16 mouse cellular contexts compared by ENCODE assay signal in the genomic region with DNA sequence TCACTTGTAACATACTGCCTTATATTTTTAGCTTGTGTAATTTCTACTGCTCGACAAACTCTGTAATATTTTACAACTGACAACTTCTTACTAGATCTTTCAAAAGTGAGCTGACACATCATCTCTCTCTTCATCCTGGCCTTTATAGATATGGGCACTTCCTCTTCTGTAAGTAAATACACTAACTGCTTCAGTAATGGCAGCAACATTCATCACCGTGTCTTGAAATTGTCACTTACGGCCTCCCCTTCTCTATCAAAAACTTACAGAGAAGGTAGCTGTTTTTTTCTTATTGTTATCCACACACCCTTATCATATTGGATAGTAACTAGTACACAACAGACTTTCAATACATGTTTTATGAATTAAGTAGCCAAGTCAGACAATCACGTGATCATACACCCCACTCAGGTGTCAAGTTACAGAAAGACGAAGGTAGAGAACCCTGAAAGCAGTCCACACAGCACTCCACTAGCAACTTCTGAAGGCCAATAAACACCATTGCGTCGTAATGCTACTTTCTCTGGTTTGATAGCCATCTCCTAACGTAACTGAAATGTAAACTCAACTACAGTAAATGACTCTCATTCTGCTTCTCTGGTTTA.
"Had no signal": no experiment of that assay in that cellular context is flagged by ENCODE, and none has a peak within 500 bp of the region (broad histone marks: within the 10 kb centered on the region; RNA-seq: fewer than 3 reads in every experiment).

No protein-coding gene starts in this region.

- H3K27me3 ChIP-seq: neural tube, embryonic 13.5 days; neural tube, embryonic 15.5 days; stomach, embryonic 15.5 days had no signal

- H3K9ac ChIP-seq: neural tube, embryonic 13.5 days; neural tube, embryonic 15.5 days; stomach, embryonic 15.5 days had no signal

- H3K4me3 ChIP-seq: neural tube, embryonic 13.5 days; neural tube, embryonic 15.5 days; stomach, embryonic 15.5 days had no signal

- H3K36me3 ChIP-seq: neural tube, embryonic 13.5 days; neural tube, embryonic 15.5 days; stomach, embryonic 15.5 days had no signal

- H3K9me3 ChIP-seq: neural tube, embryonic 15.5 days; stomach, embryonic 15.5 days had no signal

- H3K4me1 ChIP-seq: stomach, embryonic 15.5 days had no signal

- DNase-seq: retina, postnatal 1 day; right cerebral cortex, adult 18-20 months; right cerebral cortex, postnatal 14 days; right cerebral cortex, postnatal 25 days; right cerebral cortex, postnatal 4 days; spleen, adult 18-20 months; thymus, adult 18-20 months; thymus, adult 2 months; thymus, postnatal 14 days; thymus, postnatal 25 days; thymus, postnatal 36 days; thymus, postnatal 4 days had no signal

- H3K27ac ChIP-seq: neural tube, embryonic 13.5 days; neural tube, embryonic 15.5 days; stomach, embryonic 15.5 days; stomach, postnatal 0 days had no signal
